Mouse (Mus musculus) G1E (cell line): Measurements from ENCODE around the gene Pyroxd2. TPM values are rescaled to one million over a fixed set of nuclear protein-coding genes. Genes with fewer than 3 reads are reported as not detected.

ENCODE experiments used
- ATAC-seq: 2 replicates; pipeline ENCODE4 v1.8.0; 2016; ENCODE audit warnings: mild to moderate bottlenecking; ENCODE audit not compliant: insufficient number of reproducible peaks, poor library complexity, low FRiP score, severe bottlenecking; ENCODE audit errors: extremely low read depth
- DNase-seq: peaks from one replicate; pipeline ENCODE4 v3.0.0; 2012; ENCODE audit warnings: low spot score
- H3K27me3 ChIP-seq: 2 replicates; pipeline ENCODE4 v1.6.1; 2012; ENCODE audit warnings: mild to moderate bottlenecking, low read length, inconsistent platforms; ENCODE audit not compliant: insufficient read depth
- H3K36me3 ChIP-seq: replicated peaks from 2 replicates; pipeline ENCODE3; 2012; ENCODE audit warnings: mild to moderate bottlenecking, inconsistent platforms
- H3K4me1 ChIP-seq: 2 replicates; pipeline ENCODE4 v1.6.1; 2012; ENCODE audit warnings: low read depth, low read length, inconsistent platforms, mixed read lengths; ENCODE audit not compliant: insufficient read depth
- H3K4me3 ChIP-seq: 2 replicates; pipeline ENCODE4 v1.5.1; 2012; ENCODE audit warnings: low read depth, mild to moderate bottlenecking, inconsistent platforms, low read length, moderate library complexity, mixed read lengths
- H3K9me3 ChIP-seq: replicated peaks from 2 replicates; pipeline ENCODE4 v1.6.1; 2012; ENCODE audit warnings: inconsistent platforms
- CTCF ChIP-seq: IDR thresholded peaks from 2 replicates; pipeline ENCODE4 v1.5.1; 2012; ENCODE audit warnings: low read depth, low read length, inconsistent platforms, mixed read lengths
- GATA1 ChIP-seq: IDR thresholded peaks from 2 replicates; pipeline ENCODE4 v1.6.1; 2012; ENCODE audit warnings: borderline replicate concordance, low read length, inconsistent platforms, mixed read lengths
- GATA2 ChIP-seq: IDR thresholded peaks from 2 replicates; pipeline ENCODE4 v1.6.1; 2012; ENCODE audit warnings: low read depth, low read length, inconsistent platforms, borderline replicate concordance
- POLR2AphosphoS5 ChIP-seq: IDR thresholded peaks from 2 replicates; pipeline ENCODE4 v1.6.1; 2012; ENCODE audit warnings: low read depth, low read length, inconsistent platforms; ENCODE audit not compliant: insufficient replicate concordance
- TAL1 ChIP-seq: conservative IDR thresholded peaks from 2 replicates; pipeline ENCODE4 v1.6.1; 2012; ENCODE audit warnings: low read depth, low read length, inconsistent platforms, mixed read lengths
- polyA plus RNA-seq: library from polyadenylated mRNA; stranded (reverse); fragments of >175 nt; gene quantifications from 2 replicates; pipeline ENCODE4 v1.2.3, GENCODE M21; 2012
- total RNA-seq, 2 experiments: library from RNA; stranded (forward) in 1 of 2; stranded (reverse) in 1 of 2; fragments of 200-1000 nt in 1 of 2; fragments of >200 nt in 1 of 2; fragmentation: Nextera tagmentation in 1 of 2; gene quantifications; 2 replicates each; pipeline ENCODE4 v1.2.3; 2014 to 2017

Pyroxd2 gene
- total and polyA plus RNA-seq, 3 experiments = 7.6 to 29.8 (median 8.1) TPM

GRCm38 (mm10) chr19:42740163-42740899 lies 12.2 kb downstream of the Pyroxd2 start:
- DNase-seq (no peak), ATAC-seq (no peak)
- no peak overlapping the region for H3K4me3 ChIP-seq
- H3K9me3 ChIP-seq = no peaks in the 10 kb centered on the region
- peaks cover 19% of the 10 kb centered on the region for H3K27me3 ChIP-seq
- H3K36me3 ChIP-seq = peaks cover 6% of the 10 kb centered on the region
- H3K4me1 ChIP-seq = peaks cover 8% of the 10 kb centered on the region
- TF ChIP-seq TAL1 (no peak), POLR2AphosphoS5 (no peak), GATA1 (no peak), CTCF (no peak)

GRCm38 (mm10) chr19:42739734-42740133 lies 12.8 kb downstream of the Pyroxd2 start:
- no peak overlapping the region for H3K4me3 ChIP-seq
- H3K4me1 ChIP-seq = peaks cover 8% of the 10 kb centered on the region
- H3K9me3 ChIP-seq = no peaks in the 10 kb centered on the region
- TF ChIP-seq GATA2 = no peak
- no peak for TF ChIP-seq POLR2AphosphoS5
- no peak for TF ChIP-seq GATA1
- TF ChIP-seq TAL1 = no peak
- TF ChIP-seq CTCF = no peak
- no peak for ATAC-seq
- peaks cover 21% of the 10 kb centered on the region for H3K27me3 ChIP-seq
- H3K36me3 ChIP-seq = peaks cover 6% of the 10 kb centered on the region
- DNase-seq = no peak

GRCm38 (mm10) chr19:42737753-42738152 lies 14.8 kb downstream of the Pyroxd2 start:
- no peaks in the 10 kb centered on the region for H3K9me3 ChIP-seq
- peaks cover 3% of the 10 kb centered on the region for H3K36me3 ChIP-seq
- peaks cover 8% of the 10 kb centered on the region for H3K4me1 ChIP-seq
- no peak overlapping the region for H3K4me3 ChIP-seq
- no peak for DNase-seq
- peaks cover 20% of the 10 kb centered on the region for H3K27me3 ChIP-seq
- no peak for ATAC-seq
- TF ChIP-seq TAL1 = no peak
- no peak for TF ChIP-seq GATA2
- TF ChIP-seq GATA1 = no peak
- TF ChIP-seq CTCF = no peak
- no peak for TF ChIP-seq POLR2AphosphoS5

GRCm38 (mm10) chr19:42734982-42735381 lies 17.6 kb downstream of the Pyroxd2 start:
- DNase-seq = no peak
- Histone ChIP-seq H3K9me3 (no peaks in the 10 kb centered on the region), H3K27me3 (peaks cover 15% of the 10 kb centered on the region), H3K36me3 (no peaks in the 10 kb centered on the region), H3K4me3 (no peak overlapping the region), H3K4me1 (peaks cover 3% of the 10 kb centered on the region)
- TF ChIP-seq GATA2 = no peak
- TF ChIP-seq POLR2AphosphoS5 = no peak
- TF ChIP-seq GATA1 = no peak
- no peak for TF ChIP-seq CTCF
- no peak for TF ChIP-seq TAL1
- ATAC-seq = no peak

- H3K9me3 ChIP-seq = no peaks in the 10 kb centered on the region
- H3K27me3 ChIP-seq = peaks cover 19% of the 10 kb centered on the region
- no peak for TF ChIP-seq GATA1
- no peak for TF ChIP-seq TAL1
- TF ChIP-seq POLR2AphosphoS5 = no peak
- no peak for TF ChIP-seq GATA2
- no peak for TF ChIP-seq CTCF
- no peaks in the 10 kb centered on the region for H3K36me3 ChIP-seq
- ATAC-seq (no peak), DNase-seq (no peak)
- H3K4me3 ChIP-seq = no peak overlapping the region
- H3K4me1 ChIP-seq = no peaks in the 10 kb centered on the region
Observed at GRCm38 (mm10) chr19:42727424-42727823, 25.2 kb downstream of the Pyroxd2 start.

GRCm38 (mm10) chr19:42726766-42727165 lies 25.8 kb downstream of the Pyroxd2 start:
- Histone ChIP-seq H3K9me3 (no peaks in the 10 kb centered on the region), H3K27me3 (peaks cover 22% of the 10 kb centered on the region), H3K4me3 (no peak overlapping the region), H3K4me1 (no peaks in the 10 kb centered on the region), H3K36me3 (no peaks in the 10 kb centered on the region)
- DNase-seq (no peak), ATAC-seq (no peak)
- TF ChIP-seq CTCF (no peak), POLR2AphosphoS5 (no peak), TAL1 (no peak), GATA1 (no peak), GATA2 (no peak)

GRCm38 (mm10) chr19:42725973-42726350 lies 26.6 kb downstream of the Pyroxd2 start:
- no peaks in the 10 kb centered on the region for H3K9me3 ChIP-seq
- no peak for ATAC-seq

More at GRCm38 (mm10) chr19:42725973-42726350, 26.6 kb downstream of the Pyroxd2 start:
- TF ChIP-seq CTCF (no peak), GATA2 (no peak), POLR2AphosphoS5 (no peak), TAL1 (no peak), GATA1 (no peak)
- H3K36me3 ChIP-seq = no peaks in the 10 kb centered on the region
- peaks cover 22% of the 10 kb centered on the region for H3K27me3 ChIP-seq
- H3K4me1 ChIP-seq = no peaks in the 10 kb centered on the region
- no peak for DNase-seq
- no peak overlapping the region for H3K4me3 ChIP-seq
